Mouse (Mus musculus) kidney, postnatal 25 days (tissue): Measurements from ENCODE around the gene Tnks2.

Source experiments
- DNase-seq, 2 experiments: peaks; one replicate each; pipeline ENCODE4 v3.0.0; 2021; ENCODE audit warnings: mixed read lengths in 2 of 2

The Tnks2 gene

DNA sequence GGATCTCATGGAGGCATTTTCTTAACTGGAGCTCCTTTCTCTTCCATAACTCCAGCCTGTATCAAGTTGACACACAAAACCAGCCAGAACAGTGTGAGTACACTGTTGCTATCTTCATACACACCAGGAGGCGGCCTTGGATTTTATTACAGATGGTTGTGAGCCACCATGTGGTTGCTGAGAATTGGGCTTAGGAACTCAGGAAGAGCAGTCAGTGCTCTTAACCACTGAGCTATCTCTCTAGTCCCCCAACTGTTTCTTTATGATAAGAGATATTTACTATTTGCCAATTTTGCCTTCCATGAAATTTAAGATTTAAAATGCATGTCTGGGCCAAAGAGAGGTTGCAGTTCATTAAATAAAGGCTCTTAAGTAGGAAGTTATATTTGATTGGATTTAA, 106.0 kb downstream of the Tnks2 start:
- DNase-seq = no peak
